Mouse (Mus musculus) heart, postnatal 0 days (tissue): ENCODE results near the gene Sox9.

ENCODE experiments used
- CTCF ChIP-seq: IDR thresholded peaks from 2 replicates; pipeline ENCODE4 v1.5.1; 2016; ENCODE audit warnings: antibody characterized with exemption, control low read depth, low read depth
- EP300 ChIP-seq: IDR thresholded peaks from 2 replicates; pipeline ENCODE4 v1.6.1; 2016; ENCODE audit warnings: antibody characterized with exemption, low read depth

DNA sequence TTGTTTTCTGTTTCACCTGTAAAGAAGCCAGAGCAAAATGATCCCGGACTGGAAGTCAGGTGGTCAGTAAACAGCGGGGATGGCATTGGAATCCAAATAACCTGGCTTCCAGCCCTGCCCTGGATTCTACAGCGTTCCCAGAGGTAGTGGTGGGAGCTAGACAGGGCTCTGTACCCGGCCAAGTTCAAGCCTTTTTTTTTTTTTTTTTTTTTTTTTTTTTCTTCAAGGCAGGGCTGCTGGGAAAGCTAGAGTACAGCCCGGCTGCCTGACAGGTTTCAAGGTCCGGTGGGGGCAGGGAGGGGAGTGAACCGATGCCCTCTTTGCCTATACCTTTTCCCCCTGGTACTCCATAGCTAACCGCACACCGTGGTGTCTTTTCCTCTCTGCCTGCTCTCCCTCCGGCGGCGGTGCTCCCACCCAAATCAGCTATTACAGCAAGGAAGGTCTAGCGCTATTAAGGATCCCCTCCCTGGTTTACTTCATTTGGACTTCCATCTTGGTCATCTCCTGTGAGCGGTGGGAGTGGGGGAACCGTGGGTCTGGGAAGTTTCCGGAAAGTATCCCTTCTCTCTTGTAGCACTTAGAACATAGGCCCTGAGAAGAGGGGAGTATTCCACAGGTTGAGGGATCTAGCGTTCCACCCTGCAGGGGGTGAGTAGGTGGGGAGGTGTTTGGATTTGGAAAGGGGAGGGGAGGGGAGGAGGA, 28.6 kb downstream of the Sox9 start:
- TF ChIP-seq CTCF (no peak), EP300 (no peak)
